Mouse (Mus musculus) T-cell, adult 2 months (primary cell): ENCODE measurements at regions not wholly inside any gene's neighbourhood (a gene's known extent, or its start where the extent isn't known, plus 50 kb on each side); places are given as distances from the start of the nearest gene placed in this dataset.

ENCODE experiments used
- DNase-seq: peaks from one replicate; pipeline ENCODE4 v3.0.0; 2022; ENCODE audit warnings: low spot score

DNA sequence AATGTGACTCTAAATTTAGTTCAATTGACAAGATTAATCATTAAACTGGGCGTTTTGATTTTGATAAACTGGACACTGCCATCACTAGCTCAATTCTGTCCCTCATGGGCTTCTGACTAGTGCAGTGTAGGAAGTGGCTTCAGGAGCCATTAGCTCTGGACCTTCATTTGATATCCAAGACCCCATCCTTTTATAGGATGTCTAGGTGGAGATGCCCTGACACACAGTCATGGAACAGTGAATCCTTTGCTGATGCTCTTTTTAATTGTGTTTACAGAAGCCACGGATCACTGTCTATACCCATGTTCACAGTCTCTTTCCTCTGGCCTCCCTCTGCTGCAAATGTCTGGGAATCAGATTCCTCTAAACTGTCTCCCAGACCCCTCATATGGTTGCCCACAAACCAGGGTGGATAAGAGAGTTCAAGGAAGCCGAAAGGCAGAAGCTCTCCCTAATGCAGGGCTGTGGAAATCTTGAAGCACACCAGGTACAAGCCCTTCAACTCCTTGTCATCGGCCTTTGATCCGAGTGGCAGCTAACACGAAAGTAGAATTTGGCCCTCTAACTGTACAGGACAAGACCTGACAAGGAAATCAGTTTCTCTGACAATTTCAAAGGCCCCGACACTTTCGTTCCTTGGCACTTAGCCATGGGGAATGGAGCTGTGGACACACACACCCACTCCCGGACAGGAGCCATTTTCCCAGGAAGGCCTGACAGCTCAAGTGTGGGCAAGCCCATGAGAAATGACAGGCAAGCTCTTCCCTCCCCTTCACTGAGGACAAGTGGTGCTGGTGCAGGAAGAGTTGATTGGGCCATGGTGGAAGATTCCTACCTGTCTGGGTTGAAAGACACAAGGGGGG, 135.2 kb upstream of the Parp11 start:
- no peak for DNase-seq

DNA sequence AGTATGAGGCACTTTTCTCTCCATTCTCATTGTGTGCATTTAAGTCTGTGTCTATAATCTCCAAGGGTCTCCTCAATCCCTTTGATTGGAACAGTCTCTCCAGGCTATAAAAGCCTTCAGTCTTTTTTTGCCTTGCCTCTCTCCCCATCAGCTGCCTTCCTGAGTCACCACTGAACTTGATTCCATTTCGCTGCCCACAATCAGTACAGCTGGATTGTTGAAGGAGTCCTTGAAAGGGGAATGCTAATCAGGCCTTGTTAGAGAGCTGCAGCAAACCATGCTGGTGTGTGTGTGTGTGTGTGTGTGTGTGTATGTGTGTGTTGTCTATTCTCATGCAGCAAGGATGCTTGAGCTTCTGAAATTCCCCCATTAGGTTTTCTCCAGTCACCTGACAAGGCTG, 129.3 kb upstream of the Parp11 start:
- DNase-seq = no peak

DNA sequence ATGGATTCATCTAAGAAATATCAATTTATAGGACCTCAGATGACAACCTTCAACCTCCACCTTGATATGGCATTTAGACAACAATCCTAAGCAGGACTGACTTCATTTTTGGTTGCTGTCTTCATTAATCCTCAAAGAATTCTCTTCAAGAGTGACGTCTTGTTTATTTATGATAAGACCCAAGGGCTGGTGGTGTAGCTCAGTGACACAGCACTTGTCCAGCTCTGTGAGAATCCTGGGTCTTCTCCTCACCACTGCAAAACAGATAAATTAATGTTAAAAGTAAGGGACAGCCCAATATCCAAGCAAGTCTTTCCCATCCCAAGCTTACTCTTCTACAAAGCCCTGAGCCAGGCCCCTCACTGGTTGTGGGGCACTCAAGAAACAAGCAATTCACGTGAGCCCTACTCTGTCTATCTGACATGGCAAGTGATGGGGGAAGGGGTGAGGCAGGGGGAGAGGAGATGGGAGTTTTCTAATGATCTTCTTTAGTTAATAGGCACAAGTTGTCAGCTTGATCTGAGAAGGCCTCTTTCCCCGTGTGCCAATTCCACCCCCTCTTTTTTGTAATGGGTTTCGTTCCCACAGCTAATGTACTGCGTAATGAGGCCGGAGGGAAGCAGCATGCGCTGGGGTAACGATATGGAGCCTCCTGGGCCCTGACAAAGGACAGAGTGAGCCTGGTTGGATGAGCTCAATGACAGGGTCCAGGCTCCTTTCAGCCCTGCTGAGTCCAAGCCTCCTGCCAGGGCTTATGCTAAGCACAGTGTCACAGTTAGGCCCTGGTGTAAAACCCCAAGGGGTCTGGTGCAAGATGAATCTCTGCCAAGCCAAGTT, 127.7 kb upstream of the Parp11 start:
- DNase-seq = no peak

- DNase-seq = no peak
Measured at GRCm38 (mm10) chr6:127320600-127320999, 126.0 kb upstream of the Parp11 start.

- no peak for DNase-seq
Measured at GRCm38 (mm10) chr6:127321031-127321430, 125.6 kb upstream of the Parp11 start.

- no peak for DNase-seq
Measured at GRCm38 (mm10) chr6:127322398-127322797, 124.2 kb upstream of the Parp11 start.

DNA sequence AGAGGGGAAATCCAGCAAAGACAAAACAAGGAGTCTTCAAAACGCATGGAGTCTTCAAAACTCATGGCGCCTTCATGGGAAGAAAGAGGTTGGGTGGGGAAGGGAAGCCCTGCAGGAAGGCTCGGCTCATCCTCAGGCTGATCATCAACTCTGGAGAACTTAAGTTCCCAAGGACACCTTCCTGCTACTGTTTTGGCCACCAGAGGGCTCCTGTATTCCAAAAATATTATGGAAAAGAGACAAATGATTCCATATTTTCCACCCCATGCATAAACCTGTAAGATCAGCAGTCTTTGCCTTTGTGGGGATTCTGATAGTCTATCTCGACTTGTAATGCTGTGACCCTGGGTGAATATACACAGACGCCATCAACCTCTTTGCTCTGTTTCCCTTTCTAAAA, 121.7 kb upstream of the Parp11 start:
- no peak for DNase-seq

DNA sequence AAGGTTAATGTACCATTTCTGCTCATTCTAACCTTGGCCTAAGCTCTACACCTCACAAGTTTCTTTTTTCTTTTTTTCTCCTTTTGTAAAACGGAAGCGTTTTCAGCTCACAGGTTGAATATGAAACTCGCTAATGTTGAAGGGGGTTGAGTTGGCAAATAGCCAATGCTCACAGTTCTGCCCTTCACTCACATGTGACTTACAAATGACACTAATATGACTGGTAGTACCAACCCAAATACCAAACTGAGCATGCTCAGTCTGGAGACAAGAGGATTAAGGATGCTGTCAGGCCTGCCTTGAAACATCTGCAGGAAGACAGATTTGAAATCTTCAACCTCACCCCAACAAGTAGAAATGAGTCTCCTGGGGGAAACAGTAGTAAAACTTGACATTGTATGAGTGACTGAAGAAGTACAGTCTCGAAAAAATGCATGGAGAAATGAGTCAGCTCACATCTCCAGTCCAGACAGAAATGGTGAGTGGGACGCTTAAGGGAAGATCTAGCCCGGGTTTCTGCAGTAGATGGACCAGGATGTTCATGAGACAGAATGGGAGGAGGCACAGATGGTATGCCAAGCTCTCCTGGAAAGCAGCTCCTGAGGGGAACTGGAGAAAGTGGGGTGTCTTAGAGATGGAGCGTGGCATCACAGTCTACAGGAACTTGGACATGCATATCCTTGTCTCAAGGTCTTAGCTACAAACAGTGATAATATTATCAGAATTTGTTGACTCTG, 120.9 kb upstream of the Parp11 start:
- DNase-seq = no peak

GRCm38 (mm10) chr6:127326333-127326729, 120.3 kb upstream of the Parp11 start:
- no peak for DNase-seq

GRCm38 (mm10) chr6:127329191-127330014, 117.2 kb upstream of the Parp11 start:
- DNase-seq = no peak

DNA sequence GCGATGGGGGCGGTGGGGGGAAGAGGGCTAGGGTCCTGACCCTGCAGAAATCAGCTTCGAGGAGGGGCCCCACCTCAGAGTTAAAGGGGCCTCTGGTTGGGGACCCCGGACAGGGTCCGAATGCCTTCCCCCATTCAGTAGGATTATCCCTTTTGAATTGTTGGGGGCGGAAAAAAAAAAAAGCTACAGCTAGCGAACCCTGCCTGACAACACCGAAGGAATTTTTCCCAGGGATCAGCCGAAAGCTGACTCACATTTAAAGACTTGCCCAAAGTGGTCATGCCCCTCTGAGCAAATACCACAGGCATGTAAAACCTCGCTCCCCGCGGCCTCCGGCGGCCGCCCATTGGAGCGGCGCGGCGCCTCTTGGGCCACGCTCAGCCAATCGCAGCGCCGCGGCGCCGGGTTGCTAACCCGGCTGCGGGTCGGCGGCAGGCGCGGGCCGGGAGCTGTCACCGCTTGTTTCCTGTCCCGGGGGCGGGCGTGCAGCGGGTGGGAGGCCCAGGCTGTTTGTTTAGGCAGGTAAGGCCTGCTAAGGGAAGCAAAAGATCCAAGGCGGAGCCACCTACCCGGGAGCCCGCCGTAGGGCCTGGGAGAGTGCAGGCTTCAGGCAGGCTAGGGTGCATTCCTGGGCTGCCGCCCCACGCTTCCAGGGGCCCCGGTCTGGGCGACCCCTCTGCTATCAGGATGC, 116.5 kb upstream of the Parp11 start:
- DNase-seq = peak; percentile 83

- DNase-seq = no peak
Measured at GRCm38 (mm10) chr6:127331091-127331490, 115.5 kb upstream of the Parp11 start.

GRCm38 (mm10) chr6:127334256-127334655, 112.4 kb upstream of the Parp11 start:
- DNase-seq = peak; percentile 62

GRCm38 (mm10) chr6:127335462-127335886, 111.2 kb upstream of the Parp11 start:
- DNase-seq = no peak

DNA sequence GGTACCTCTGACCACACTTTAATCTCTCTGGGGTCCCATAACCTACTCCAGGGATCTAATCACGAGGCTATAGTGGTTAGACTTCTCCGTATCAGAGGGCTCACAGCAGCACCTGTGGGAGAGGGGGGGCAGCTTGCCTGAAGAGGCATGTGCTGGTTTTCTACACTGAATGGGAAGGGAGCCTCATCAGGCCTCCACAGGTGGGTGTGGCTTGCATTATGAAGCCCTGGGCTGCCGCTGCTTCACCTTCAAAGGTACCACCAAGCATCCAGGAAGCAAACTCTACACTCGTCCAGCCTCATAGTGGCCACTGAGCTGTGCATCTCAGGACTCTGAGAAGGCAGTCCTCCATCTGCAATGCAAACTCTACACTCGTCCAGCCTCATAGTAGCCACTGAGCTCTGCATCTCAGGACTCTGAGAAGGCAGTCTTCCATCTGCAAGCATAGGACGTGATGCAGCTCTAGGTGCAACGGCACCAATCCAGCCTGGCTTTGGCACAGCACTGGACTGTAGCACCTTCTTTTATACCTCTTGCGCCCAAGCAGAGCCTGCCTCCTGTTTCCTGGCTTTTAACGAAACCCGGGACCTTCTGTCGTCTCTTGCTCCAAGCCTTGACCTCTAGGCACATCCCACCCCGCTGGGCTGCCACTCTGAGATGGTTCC, 110.5 kb upstream of the Parp11 start:
- DNase-seq = no peak

GRCm38 (mm10) chr6:127336681-127337397, 109.8 kb upstream of the Parp11 start:
- DNase-seq = peak; percentile 78

DNA sequence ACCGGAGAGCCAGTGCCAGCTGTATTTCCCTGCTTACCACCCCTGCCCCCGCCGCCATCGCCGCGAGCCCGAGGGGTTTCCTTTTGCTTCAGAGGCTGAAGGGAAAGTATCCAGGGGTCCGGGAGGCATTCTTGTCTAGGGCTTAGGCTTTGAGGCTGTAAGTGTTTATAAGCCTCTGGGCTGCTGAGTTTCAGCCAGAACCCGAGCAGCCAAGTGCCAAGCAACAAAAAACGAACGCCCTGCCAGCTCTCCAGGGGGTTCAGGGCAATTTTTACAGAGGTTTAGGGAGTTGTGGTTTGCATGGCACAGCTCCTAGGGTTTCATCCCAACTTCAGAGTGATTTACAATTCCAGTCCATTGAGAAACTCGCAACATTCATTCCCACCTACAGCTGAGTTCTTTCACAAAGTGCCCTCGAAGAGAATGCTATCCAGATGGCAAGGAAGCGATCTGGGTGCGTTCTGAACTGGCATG, 109.2 kb upstream of the Parp11 start:
- DNase-seq = no peak

DNA sequence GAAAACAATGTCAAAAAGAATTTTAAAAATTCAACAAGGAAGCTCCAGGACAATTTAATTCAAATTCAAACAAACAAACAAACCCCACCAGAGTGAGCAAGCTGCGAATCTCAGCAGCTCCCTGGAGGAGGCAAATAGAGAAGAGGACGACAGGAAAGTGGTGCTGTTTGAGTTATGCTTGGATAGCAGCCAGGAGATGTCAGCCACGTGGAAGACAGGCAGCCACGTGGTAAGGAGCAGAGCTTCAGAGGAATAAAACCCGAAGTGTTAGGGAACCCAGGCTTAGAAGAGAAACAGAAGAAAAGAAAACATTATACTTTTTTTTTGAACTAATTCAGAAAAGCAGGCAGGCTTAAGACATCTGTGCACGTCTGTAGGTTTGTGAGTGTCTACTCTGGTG, 108.2 kb upstream of the Parp11 start:
- no peak for DNase-seq

GRCm38 (mm10) chr6:127341604-127342003, 105.0 kb upstream of the Parp11 start:
- no peak for DNase-seq
